Mouse (Mus musculus) lung, adult 18-20 months (tissue): ENCODE results near the gene Gnao1.

Source experiments
- DNase-seq, 2 experiments: peaks; one replicate each; pipeline ENCODE4 v3.0.0; 2022; ENCODE audit warnings: mixed read lengths in 2 of 2

Gnao1 gene

DNA sequence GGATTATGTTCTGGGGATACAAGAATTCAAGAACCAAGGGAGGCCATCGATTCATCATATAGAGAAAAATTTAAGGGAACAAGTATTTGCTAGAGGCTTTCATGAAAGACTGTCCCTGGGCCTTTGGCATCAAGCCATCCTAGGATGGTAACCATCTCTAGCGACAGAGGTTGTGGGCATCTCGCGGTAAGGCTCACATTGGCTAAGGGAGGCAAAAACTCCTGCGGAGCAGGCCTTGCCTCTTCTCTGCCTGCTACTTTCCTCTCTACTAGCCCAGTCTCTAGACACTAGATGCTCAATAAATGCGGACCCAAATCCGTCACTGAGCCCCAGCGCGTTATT is at the start of gene Gnao1:
Gene Gnao1 (plus strand): TSS at position 281 of the 342 bp plus-strand sequence.
- peak in 1 of 2 experiments; percentile 23 for DNase-seq

- no peak for DNase-seq
Measured at GRCm38 (mm10) chr8:93777605-93778004, 32.2 kb upstream of the Gnao1 start.

DNA sequence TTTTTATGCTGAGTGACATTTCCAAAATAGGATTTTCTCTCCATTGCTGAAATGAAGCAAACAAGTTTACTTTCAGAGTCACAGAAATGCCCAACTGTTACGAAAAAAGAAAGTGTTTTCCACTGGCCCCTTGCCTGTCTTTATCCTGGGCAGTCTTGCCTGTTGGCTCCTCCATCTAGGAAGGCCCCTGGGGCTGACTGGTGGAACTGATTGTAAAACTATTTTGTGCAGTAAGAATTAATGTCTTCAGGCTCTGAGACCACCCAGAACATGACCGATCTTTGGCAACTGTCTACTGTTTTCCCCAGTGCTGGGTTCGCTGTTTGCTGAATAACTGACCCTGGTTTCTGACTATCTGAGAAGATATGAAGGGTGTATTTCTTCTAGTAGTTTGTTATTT is 540 bp upstream of the Gnao1 start:
- DNase-seq: no peak

DNA sequence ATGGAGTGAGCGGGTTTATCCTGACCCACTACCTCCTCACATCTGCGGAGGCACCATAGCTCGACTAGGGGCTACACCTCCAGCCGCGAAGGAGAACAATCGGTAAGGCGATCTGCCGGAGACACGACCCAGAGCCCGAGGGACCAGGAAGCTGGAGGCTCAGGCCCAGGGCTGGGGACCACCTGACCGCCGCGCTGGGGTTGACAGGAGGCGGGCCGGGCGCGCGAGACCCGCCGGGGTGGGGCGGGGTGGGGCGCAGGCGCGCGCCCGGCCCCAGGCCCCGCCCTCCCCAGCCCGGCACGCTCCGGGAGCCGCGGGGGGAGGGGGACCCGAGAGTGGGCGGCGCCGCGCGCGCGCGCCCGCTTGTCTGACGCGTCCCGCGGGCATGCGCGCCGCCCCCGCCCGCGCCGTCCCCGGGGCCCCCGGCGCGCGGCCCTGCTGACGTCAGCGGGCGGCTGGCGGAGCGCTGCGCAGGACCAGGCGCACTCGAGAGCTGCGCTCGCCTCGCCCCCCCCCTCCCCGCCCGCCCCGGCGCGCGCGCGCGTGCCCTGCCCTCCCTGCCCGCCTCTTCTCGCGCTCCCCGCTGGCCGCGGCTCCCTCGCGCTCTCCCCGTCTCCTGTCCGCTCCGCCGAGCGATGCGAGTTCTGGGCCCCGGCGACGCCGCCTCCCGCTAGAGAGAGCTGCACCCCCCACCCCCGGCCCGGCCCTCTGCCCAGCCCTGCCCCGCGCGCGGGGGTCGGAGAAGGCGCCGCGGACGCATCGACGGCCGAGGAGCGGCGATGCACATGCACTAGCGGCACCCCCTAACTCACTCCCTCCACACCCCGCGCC is 477 bp downstream of the Gnao1 start:
- peak; percentile 71 to 78 for DNase-seq

- DNase-seq: no peak
Measured at GRCm38 (mm10) chr8:93810859-93811602, 1.3 kb downstream of the Gnao1 start.

- no peak for DNase-seq
Measured at GRCm38 (mm10) chr8:93811719-93812475, 2.1 kb downstream of the Gnao1 start.

DNA sequence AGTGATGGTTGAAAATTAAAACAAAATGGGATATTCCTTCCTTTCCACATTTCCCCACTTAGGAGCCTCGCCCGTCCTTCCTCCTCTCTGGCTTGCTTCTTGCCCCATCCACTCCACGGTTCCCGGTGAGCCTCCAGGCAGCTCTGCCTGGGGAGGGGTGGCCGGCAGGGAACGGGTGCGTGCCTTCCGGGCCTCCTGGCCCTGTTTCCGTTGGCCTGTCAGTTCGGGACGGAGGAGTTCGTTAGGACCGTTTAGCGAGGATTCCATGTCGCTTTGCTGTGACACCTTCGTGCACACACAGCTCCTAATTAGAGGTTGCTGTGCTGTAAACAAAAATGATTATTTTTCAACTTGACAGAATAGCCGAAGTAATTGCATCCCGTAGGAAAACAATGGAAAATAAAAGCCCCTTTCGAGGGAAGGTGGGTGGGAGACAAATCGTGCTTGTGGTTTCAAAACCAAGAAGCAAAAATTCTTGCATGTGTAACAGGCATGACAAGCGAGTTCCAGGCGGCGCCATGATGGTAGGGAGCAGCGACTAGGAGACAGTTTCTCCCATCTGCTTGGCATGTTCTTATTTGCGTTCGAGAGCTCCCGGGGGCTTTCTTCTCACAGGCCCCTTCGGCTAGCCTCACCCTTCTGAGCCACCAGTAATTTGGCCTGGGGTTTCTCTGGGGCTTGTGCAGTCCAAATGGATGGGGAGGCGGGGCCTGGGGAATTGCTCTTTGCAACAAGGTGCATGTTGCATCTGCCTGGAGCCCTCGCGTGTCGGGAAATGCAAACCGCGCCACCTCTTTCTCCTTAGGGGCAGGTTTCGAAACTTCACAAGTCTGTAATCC is 3.0 kb downstream of the Gnao1 start:
- DNase-seq: no peak

GRCm38 (mm10) chr8:93813405-93813761 is 3.6 kb downstream of the Gnao1 start:
- DNase-seq: peak; percentile 75 to 80

DNA sequence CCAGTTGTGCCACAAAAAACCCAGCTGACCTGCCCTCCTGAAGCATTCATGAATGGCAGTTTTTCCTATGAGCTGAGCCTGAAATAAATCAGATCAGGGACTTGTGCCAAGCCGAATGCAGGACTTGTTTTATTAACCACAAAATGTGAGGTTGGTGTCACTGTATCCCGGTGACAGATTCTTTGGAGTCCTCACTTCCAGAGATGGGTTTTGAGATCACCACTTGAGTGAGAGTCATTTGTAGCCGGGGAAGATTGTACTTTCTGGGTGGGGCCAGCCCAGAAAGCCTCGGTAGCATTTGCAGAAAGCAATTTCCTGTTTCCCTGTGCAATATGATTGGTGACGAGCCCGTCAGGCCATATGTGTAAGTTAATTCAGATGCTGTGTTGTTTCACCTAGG is 4.5 kb downstream of the Gnao1 start:
- DNase-seq: no peak

- DNase-seq: no peak
Measured at GRCm38 (mm10) chr8:93816226-93816625, 6.5 kb downstream of the Gnao1 start.

GRCm38 (mm10) chr8:93817366-93817765 is 7.6 kb downstream of the Gnao1 start:
- DNase-seq: no peak

DNA sequence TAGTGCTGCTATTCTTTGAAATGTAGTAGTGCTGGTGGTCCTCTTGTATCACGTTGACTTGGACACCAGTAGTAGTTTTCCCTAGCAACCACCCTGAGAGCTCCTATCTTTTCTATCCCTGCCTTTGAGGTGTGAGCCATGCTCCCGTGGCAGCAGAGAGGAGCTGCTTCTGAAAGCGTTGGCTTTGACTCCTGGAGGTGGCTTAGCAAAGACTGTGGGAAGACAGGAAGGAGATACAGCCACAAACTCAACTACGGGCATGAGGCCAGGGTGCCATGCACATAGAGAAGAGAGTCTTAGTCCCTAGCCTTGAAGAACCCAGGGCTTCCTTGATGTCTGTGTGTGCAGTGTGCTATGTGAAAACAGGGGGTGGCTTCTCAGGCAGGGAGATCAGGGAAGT is 10.2 kb downstream of the Gnao1 start:
- DNase-seq: no peak

GRCm38 (mm10) chr8:93821327-93821726 is 11.6 kb downstream of the Gnao1 start:
- no peak for DNase-seq

DNA sequence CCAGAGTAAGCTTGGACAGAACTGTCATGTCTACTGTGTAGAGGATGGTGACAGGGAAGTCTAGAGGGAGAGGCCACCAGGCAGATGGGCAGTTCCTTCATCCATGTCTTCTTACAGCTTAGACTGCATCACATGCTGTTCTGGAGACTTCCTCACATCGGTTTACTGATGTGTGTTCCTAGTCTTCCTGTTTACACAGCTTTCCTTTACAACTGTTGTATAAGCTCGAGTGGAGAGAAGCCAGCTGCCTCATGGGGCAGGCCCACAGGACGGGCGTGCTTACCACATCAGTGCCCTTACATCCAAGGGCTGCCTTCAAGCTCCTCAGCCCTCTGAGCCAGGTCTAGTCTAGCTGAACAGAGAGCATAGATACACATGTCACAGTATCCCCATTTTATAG is 15.6 kb downstream of the Gnao1 start:
- DNase-seq: peak; percentile 28 to 68

GRCm38 (mm10) chr8:93830626-93831025 is 20.9 kb downstream of the Gnao1 start:
- peak in 1 of 2 experiments; percentile 28 for DNase-seq

DNA sequence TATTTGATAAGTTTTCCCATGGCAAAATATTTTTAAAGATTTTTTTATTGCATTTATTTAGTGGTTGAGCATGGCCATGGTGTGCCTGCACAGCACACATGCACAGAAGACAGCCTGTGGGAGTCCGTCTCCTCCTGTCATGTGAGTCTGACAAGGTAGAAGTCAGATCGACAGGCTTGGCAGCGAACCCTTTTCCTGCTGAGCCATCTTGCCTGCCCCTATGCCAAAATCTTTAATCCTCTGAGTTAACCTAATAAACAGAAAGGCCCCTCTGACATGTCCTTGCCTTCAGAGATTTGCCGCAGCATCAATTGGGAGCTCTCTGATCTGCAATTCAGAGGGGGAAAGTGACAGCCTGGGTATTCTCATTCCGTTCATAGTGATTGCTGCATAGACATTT is 26.0 kb downstream of the Gnao1 start:
- DNase-seq: no peak

GRCm38 (mm10) chr8:93839113-93839512 is 29.3 kb downstream of the Gnao1 start:
- no peak for DNase-seq

GRCm38 (mm10) chr8:93840486-93840885 is 30.7 kb downstream of the Gnao1 start:
- no peak for DNase-seq

GRCm38 (mm10) chr8:93840956-93841752 is 31.4 kb downstream of the Gnao1 start:
- DNase-seq: peak; percentile 9 to 35

DNA sequence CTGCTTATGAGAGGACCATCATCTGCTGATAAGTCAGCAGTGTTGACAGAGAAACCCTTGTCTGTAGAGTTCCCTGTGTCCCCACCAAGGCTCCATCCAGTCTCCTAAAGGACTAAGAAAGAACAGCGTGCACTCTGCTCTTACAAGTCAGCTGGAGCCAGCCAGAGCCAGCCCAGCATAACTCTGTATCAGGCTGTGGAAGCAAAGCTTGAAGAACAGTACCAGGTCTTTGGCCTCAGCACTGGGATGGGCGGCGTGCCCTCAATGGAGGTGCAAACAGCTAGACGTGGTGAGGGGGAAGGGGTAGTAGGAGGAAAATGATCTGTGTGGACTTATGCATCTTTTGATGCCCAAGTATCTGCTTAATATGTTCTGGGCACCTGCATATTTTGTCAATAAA is 32.8 kb downstream of the Gnao1 start:
- no peak for DNase-seq

DNA sequence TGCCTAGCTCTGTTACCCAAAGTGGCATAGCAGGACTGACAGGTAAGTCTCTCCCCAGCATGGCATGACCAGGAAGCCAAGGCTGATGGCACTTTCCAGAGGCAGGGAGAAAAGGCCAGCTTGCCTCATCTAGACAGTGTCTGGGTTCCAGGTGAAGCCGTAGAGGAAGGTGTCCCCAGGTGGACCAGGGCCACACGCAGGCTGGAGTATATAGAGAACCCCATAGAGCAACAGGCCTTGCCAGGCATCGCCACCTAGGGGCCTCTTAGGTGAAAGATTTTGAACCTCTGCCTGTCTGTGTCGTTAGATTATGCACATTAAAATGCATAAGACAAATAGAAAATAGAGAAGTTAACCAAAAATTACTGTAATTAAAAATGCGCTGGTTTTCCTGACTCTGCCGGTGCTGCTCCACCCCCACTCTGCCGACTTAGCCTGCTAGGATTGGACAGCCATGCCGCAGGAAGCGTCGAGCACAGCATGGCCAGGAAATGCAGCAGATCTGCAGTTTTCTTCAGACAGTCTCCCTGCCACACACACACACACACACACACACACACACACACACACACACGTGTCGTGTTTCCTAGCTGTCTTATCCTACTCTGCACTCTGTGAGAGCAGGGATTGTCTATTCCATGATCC is 34.2 kb downstream of the Gnao1 start:
- DNase-seq: no peak
